Mouse (Mus musculus) thymus, postnatal 14 days (tissue): ENCODE measurements at regions not wholly inside any gene's neighbourhood (a gene's known extent, or its start where the extent isn't known, plus 50 kb on each side); places are given as distances from the start of the nearest gene placed in this dataset.

Experiments used
- DNase-seq: peaks from one replicate; pipeline ENCODE4 v3.0.0; 2021

DNA sequence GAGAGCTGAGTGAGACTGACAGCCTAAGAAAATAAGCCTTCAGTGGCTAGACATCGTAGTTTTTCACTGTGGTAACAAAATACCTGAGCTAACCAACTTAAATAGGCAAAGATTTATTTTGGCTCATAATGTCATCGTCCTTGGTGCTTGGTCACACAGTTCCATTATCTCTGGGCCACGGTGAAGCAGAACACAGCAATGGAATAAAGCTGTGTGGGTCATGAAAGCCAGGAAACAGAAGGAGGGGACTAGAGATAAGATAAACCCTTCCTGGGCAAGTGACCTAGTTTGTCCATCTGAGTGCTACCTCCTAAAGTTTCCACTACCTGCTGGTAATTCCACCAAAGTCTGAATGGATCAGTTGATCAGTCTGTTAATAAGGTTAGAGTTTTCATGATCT, 134.8 kb upstream of the Gm5129 start:
- DNase-seq: no peak

DNA sequence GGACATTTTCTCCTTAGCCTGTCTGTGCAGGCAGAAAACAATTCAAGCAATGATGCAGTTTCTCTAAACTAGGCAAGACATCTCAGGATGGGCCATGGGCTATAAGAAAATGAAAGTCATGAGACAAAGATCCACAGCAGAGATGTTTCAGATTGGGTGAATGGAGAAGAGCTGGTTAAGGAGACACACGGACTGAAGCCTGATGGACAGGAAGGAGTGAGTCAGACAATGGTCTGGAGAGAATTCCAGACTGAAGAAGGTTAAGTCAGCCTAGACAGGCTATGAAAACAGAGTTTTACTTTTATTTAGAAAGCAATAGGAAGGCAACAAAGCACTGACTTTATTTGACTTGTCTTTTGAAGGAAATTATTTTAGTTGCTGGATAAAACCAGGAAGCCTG, 137.5 kb upstream of the Il6 start:
- DNase-seq: no peak

DNA sequence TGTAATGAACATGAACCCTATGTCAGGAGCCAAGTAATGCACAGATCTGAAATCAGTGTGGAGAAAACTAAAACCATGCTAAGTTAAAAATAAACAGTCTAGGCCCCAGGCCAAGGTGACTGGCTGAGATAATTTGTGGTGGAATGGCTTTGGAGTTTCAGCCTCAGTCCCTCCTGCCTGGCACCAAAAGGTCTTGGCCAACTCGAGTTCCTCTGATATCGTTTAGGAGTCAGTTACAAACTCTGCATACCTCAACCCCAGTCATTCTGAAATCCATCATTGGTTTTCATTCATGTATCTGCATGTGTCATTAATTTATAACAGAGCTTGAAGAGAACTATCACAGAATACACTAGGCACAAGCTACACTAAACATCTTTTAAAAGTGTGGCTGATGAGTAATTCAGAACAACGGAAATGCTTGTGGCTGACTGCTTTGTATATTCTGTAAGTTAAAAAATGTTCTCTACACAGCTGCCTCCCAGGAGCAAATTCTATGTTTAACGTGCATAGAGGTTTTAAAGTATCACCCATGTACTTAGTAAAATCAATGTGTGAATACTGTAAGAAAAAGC, 125.6 kb upstream of the Il6 start:
- no peak for DNase-seq

DNA sequence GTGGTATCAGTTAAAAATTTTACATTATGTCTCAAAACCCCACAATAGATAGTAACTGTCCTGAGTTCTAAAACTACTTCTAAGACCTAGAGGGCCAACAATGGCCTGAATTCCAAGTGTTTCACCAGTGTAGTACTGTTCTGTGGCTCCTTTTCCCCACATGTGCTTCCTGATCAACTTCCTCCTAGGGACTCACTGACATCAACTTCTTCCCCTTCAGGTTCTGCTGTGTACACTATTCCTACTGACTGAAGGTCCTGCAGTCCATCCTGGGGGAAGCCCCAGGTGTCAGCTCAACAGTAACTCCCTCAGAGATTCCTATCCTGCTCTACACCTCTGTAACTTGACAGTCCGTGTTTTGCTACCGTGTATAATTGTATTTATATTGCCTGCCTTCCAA, 120.6 kb upstream of the Il6 start:
- DNase-seq: no peak

DNA sequence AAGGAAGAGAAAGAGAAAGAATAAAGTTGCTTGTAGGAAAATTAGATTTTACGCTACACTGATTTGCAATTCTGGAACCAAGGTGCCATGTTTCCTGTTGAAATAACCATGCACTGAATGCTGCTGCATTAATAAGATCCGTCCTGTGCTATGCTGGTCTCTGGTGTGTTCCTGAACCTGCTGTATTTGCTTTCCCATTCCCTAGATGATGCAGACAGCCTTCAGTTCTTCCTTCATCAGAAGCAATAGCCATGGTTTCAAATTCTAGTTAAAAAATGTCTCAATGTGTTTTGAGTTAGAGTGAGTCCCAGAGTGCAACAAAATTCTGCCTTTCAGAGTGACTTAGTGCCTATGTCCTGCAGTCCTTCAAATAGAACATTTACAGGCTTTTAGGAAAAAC, 120.1 kb upstream of the Il6 start:
- no peak for DNase-seq

DNA sequence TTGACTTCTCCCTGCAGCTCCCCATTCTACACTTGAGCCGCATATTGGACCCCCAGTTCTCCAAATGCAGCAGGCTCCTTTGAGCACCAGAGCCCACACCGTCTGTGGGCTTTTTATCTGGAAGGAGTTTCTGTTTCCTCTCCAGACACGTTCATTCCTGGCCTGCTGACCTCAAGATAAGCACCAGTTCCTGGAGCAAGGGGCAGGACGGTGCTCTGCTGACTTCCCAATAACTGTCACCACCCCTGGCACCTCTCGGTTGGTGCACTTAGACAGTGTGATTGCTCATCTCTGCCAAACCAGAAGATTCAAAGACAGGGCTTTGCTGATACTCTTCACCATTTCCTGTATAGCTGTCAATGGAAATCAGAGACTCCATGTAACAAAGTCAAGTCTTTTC, 119.1 kb upstream of the Il6 start:
- DNase-seq: no peak

DNA sequence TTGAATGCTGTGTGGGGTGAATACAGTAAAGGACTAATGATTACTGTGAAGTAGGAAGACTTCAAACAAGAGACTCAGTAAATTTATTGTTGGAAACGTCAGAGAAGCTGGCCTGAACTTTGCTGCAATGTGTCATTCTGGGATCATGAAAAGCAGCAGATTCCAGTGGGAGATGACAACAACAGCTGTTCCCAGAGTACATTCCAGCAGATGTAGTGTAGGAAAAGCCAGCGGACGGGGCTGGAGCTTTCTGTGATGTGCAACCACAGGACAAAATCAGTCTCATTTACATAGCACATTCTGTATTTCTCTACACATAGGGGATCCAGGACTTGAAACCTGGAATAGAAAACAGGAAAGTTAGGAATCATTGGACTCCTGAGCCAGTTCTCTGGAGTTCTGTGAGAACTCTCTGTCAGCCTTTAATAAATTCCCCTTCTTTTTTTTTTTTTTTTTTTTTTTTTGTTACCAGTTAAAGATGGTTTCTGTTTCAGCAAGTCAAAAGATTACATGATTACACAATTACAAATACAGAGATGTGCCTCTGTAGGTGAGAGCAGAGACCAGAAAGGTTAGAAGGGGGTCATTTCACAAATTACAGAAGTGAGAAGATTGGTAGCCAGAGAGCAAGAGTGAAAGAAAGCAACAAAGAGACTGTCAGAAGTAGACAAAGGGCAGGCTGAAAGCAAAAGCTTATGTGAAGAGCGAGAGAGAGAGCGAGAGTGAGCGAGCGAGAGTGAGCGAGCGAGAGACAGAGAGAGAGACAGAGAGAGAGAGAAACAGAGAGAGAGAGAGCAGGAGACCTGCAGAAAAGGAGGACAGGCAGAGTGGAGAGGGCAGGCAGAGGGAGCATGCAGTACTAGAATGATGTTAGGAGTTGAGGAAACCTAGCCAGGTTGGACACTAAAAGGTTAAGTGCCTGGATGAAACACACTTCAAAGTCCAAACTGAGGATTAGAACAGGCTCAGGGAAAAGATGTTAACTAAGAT, 118.0 kb upstream of the Il6 start:
- no peak for DNase-seq

DNA sequence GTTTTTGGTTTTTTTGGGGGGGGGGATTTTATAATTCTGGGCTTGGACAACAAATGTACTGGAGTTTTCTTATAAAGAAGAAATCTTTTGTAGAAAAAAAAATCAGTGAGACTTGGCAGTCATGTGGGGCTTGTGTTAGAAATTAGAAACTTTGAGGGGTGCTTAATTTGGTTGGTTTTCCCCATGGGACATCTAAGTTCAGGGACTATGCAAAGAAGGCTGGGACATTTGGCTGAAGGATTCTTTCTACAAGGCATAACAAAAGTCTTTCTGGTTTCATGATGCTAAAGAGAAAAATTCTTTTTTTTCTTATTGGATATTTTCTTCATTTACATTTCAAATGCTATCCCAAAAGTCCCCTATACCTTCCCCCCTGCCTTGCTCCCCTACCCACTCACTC, 115.3 kb upstream of the Il6 start:
- DNase-seq: no peak

DNA sequence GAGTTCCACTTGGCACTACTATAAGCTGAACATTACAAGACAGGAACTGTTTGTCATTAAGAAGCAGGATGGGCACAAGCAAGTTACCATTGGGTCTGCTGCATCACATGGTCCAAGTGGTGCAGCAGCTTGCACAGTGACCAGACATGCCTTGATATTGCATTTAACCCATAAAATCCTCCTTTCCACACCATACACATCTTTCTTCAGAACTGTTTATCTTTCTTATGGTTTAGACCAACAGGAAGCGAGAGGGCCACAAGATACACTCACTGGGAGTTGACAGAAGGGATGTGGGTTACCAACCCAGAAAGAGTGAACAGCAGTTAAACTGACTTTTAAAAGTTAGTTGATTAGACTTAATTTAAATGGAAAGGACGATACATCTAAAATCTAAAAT, 111.2 kb upstream of the Il6 start:
- peak; percentile 31 for DNase-seq

DNA sequence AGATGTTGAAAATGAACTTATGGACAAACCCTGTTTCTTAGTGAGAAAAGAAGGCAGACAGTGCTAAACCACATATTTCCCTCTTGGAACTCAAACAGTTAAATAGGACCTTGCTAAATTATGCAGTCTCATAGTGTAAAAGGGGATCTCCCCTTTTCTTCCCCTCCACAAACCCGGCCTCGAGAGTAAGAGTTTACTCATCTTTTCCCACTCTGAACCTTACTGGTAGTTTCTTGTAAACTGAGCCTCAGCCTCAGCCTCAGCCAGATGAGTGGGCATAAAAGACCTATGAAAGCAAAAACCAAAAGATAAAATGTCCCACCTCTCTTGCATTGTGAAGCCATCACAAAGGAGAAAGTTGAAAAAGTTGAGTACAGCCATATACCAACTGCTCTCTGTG, 92.6 kb upstream of the Il6 start:
- no peak for DNase-seq

DNA sequence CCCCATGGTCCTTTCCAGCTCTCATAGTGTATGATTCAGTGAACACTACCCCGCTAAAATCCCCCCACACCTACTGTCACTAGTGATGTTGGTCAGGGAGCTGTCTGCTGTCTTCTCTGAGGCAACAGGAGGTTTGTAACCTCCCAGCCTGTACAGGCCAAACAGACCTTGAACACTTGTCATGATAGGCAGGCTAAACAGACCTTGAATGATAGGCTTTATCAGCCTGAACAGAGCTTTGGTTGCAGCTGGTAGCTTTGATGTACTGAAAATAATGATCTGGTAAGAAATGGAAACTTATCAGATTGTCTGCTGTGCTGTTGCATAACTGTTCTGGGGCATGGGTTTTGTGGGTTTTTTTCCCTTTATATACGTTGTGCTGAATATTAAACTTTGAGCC, 87.4 kb upstream of the Il6 start:
- DNase-seq: no peak

DNA sequence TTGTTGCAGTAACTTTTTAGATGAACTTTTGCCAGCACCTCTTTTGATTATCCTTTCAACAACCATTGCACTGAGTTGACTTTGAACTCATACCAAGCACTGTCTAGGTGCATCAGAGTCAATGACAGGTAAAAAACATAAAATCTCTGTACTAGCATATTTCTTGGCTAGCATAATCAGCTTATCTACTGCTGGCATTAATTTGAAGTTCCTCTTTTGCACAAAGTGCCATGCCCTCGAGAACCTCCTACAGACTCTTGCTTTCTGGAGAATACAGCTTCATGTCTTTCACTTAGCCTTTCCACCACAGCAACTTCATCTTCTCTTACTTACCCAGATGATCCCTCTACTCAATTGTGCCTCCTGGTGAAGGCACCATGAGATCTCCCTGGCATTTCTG, 85.3 kb upstream of the Il6 start:
- DNase-seq: no peak

DNA sequence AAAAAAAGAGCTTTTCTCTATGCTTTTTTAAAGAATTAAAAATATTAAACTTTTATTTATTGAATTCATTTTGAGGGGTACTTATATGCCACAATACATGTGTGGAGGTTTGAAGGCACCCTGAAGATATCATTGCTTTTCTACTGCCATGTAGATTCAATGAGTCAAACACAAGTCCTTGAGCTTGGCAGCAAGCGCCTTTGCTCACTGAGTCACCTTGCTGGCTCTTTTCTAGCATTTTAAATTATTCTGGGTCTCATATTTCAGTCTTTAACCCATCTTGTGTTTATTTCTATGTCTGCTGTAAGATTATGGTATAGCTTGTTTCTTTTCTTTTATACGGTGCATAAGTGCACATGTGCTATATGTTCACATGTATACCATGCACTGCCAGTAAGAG, 83.5 kb upstream of the Il6 start:
- DNase-seq: no peak

DNA sequence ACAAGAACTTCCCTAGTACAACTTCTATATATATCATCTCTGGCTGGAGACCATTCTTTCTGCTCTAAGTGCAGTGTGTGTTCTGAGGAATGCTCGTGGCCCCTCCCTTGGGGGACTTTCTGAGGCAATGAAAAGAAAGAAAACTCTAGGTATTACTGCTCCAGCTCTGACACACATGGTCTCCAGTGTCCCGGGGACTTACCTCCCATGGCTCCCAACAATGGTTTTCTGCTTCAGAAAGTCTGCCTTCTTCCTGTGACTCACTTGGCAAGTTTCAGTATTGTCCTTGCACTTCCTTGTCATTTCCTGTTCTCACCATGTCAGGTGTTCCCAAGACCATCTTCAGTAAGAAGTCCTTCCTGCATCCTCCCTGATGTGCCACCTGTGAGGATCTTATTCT, 65.7 kb upstream of the Il6 start:
- no peak for DNase-seq

DNA sequence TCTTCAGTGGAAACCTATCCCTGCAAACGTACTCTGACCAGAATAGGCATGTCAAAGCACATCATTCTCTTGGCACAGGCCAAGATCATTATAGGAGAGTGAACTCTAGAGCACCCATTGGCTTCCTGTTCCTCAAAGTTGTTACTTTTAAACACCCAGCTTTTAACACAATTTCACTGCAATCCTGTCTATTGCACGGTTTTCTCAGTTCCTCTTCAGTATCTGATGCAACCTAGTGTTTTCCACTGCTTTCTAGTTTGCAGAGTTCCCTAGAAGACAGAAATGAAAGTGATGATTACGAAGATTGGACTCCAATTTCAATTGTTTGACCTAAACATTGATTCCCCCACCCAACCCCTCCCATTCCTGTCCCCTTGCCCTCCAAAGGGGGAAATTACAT, 64.8 kb upstream of the Il6 start:
- DNase-seq: no peak

DNA sequence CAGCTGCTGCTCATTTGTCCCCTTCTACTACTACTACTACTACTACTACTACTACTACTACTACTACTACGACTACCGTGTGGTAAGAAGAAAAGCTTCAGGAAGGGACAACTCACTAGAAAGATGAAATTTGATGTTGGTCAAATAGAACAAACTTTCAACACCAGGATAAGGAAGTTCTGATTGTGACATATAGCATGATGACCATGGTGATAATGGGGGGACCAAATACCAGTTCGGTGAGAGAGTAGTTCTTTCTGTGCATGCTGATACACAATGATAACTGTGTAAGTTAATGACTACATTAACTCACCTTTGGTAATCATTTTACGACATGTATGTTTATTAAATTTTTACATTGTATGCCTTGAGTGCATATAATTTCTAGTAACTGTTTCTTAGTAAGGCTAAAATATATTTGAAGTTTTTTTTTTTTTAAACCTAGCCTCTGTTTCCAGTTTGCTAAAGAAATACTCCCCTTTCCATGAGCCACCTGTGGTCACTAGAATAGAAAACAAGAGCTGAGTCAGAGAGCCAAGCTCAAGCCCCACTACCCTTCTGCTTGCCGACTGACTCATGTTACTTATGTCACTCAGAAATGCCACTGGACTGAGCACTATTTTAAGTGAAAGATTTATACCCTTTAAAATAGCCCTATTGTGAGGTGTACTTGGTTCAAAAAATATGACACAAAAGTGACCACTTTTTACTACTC, 62.3 kb upstream of the Il6 start:
- no peak for DNase-seq

DNA sequence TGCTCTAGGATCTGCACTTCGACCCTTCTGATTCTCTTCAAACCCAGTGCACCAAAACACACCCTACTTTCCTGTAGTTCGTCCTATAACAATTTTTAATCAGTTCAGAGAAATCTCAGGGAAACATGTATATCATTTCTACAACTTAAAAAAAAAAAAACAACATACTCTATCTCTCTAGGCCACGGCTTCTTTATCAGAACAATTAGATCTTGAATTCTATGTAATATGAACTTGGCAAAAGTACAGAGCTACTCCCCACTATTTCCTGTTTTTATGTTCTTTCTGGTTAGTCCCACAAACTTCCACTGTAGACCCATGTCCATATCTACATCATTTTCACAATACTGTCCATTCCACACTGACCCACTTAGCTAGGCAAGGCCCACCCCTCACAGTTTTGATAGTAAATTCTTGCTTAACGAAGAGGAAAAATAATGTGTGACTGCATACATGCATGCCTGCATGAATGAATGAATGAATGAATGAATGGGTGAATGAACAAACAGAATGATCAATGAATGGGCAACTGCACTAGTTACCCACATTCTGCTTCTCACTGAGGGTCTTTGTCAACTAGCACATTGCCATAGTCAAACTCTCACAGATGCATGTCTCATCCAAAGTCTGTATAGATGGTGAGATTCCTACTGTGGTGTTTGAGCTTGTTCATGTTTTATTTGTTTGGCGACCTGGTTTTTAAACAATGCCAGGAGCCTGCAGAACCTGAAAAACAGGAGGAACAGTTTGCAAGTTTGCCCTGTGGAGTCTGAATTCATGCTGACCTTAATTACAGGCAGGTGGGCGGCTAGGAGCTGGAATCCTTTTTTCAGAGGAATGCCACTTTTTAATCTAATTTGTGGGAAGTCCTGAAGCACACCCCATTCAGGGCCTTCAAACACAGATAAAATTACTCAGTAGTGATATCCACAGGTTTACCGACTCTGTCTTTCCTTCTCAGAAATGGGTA, 61.2 kb upstream of the Il6 start:
- DNase-seq: no peak
